Mouse (Mus musculus) ES-E14 (cell line): ENCODE measurements around the gene BC025920.

Source experiments
- CHD2 ChIP-seq: IDR thresholded peaks from 2 replicates; pipeline ENCODE4 v1.6.1; 2014; ENCODE audit warnings: mild to moderate bottlenecking, low read depth, low read length, inconsistent platforms
- ZC3H11A ChIP-seq: IDR thresholded peaks from 2 replicates; pipeline ENCODE4 v1.6.1; 2012; ENCODE audit warnings: low read depth, mild to moderate bottlenecking, inconsistent platforms, low read length, borderline replicate concordance
- ZNF384 ChIP-seq: IDR thresholded peaks from 2 replicates; pipeline ENCODE4 v1.6.1; 2012; ENCODE audit warnings: low read depth, low read length, inconsistent platforms

- TF ChIP-seq ZNF384 (no peak), CHD2 (no peak), ZC3H11A (no peak)
Observed at GRCm38 (mm10) chr10:81615486-81615885, 9.4 kb downstream of the BC025920 start.
